Mouse (Mus musculus): ENCODE results near the gene Actn4. TPM values are rescaled to one million over a fixed set of nuclear protein-coding genes. Genes with fewer than 3 reads are reported as not detected.

The Actn4 gene
- polyA plus RNA-seq, 1 experiment from 2014 or later: 126 TPM

- Histone ChIP-seq H3K9ac (no peak overlapping the region), H3K36me3 (replicated peaks) (peaks cover 44% of the 10 kb centered on the region), H3K27ac (replicated peaks) (no peak overlapping the region), H3K9me3 (replicated peaks) (no peaks in the 10 kb centered on the region), H3K4me3 (replicated peaks) (no peak overlapping the region), H3K27me3 (no peaks in the 10 kb centered on the region), H3K4me1 (replicated peaks) (peaks cover 99% of the 10 kb centered on the region), H3K4me2 (no peak overlapping the region)
- WGBS (ENCODE audit: insufficient replicate concordance): 68% methylated on average over 2 of the region's 2 CpGs
- ATAC-seq (ENCODE audit: insufficient read depth): no peak
Measured at GRCm38 (mm10) chr7:28949298-28949697, 12.8 kb downstream of the Actn4 start.

GRCm38 (mm10) chr7:28948746-28949145, 13.4 kb downstream of the Actn4 start:
- H3K27ac ChIP-seq (replicated peaks): no peak overlapping the region
- H3K9me3 ChIP-seq (replicated peaks): no peaks in the 10 kb centered on the region
- ATAC-seq (ENCODE audit: insufficient read depth): no peak
- H3K36me3 ChIP-seq (replicated peaks): peaks cover 43% of the 10 kb centered on the region
- H3K9ac ChIP-seq: no peak overlapping the region
- H3K4me2 ChIP-seq: no peak overlapping the region
- no peaks in the 10 kb centered on the region for H3K27me3 ChIP-seq
- H3K4me3 ChIP-seq (replicated peaks): no peak overlapping the region
- H3K4me1 ChIP-seq (replicated peaks): peaks cover 97% of the 10 kb centered on the region
- 91% methylated on average over 7 of the region's 7 CpGs for WGBS (ENCODE audit: insufficient replicate concordance)

- Histone ChIP-seq H3K9me3 (replicated peaks) (no peaks in the 10 kb centered on the region), H3K27ac (replicated peaks) (peak overlapping the region; percentile 66), H3K9ac (no peak overlapping the region), H3K27me3 (no peaks in the 10 kb centered on the region), H3K4me2 (no peak overlapping the region), H3K4me1 (replicated peaks) (peaks cover 93% of the 10 kb centered on the region), H3K36me3 (replicated peaks) (peaks cover 46% of the 10 kb centered on the region), H3K4me3 (replicated peaks) (no peak overlapping the region)
- WGBS (ENCODE audit: insufficient replicate concordance): 14% methylated on average over 1 of the region's 1 CpGs
- peak; percentile 33; the same call in 1 of the 2 replicates for ATAC-seq (ENCODE audit: insufficient read depth)
Measured at GRCm38 (mm10) chr7:28946271-28946610, 15.9 kb downstream of the Actn4 start.

- H3K9ac ChIP-seq: no peak overlapping the region
Measured at GRCm38 (mm10) chr7:28945416-28946270, 16.5 kb downstream of the Actn4 start.

GRCm38 (mm10) chr7:28944756-28945415, 17.3 kb downstream of the Actn4 start:
- Histone ChIP-seq H3K4me3 (replicated peaks) (no peak overlapping the region), H3K4me2 (no peak overlapping the region), H3K9ac (no peak overlapping the region), H3K4me1 (replicated peaks) (peaks cover 94% of the 10 kb centered on the region), H3K27ac (replicated peaks) (peak overlapping the region; percentile 66; the same call in 1 of the 2 replicates), H3K27me3 (no peaks in the 10 kb centered on the region), H3K36me3 (replicated peaks) (peaks cover 35% of the 10 kb centered on the region), H3K9me3 (replicated peaks) (no peaks in the 10 kb centered on the region)
- no peak for ATAC-seq (ENCODE audit: insufficient read depth)
- 40% methylated on average over 6 of the region's 6 CpGs for WGBS (ENCODE audit: insufficient replicate concordance)

More at GRCm38 (mm10) chr7:28945416-28946270, 16.5 kb downstream of the Actn4 start:
- Histone ChIP-seq H3K36me3 (replicated peaks) (peaks cover 40% of the 10 kb centered on the region), H3K9me3 (replicated peaks) (no peaks in the 10 kb centered on the region), H3K27me3 (no peaks in the 10 kb centered on the region), H3K27ac (replicated peaks) (peak overlapping the region; percentile 66), H3K4me2 (no peak overlapping the region), H3K4me3 (replicated peaks) (no peak overlapping the region), H3K4me1 (replicated peaks) (peaks cover 93% of the 10 kb centered on the region)
- ATAC-seq (ENCODE audit: insufficient read depth): peak; percentile 30; the same call in 1 of the 2 replicates
- WGBS (ENCODE audit: insufficient replicate concordance): 64% methylated on average over 10 of the region's 10 CpGs

- 71% methylated on average over 5 of the region's 5 CpGs for WGBS (ENCODE audit: insufficient replicate concordance)
- Histone ChIP-seq H3K27me3 (no peaks in the 10 kb centered on the region), H3K9me3 (replicated peaks) (no peaks in the 10 kb centered on the region), H3K9ac (no peak overlapping the region), H3K36me3 (replicated peaks) (peaks cover 25% of the 10 kb centered on the region), H3K4me3 (replicated peaks) (no peak overlapping the region), H3K4me2 (no peak overlapping the region), H3K27ac (replicated peaks) (peak overlapping the region; percentile 22; the same call in 1 of the 2 replicates), H3K4me1 (replicated peaks) (peaks cover 93% of the 10 kb centered on the region)
- no peak for ATAC-seq (ENCODE audit: insufficient read depth)
Measured at GRCm38 (mm10) chr7:28943451-28944180, 18.5 kb downstream of the Actn4 start.

- Histone ChIP-seq H3K27me3 (no peaks in the 10 kb centered on the region), H3K36me3 (replicated peaks) (peaks cover 28% of the 10 kb centered on the region), H3K4me3 (replicated peaks) (no peak overlapping the region), H3K4me2 (peak overlapping the region; percentile 21; the same call in 1 of the 2 replicates), H3K27ac (replicated peaks) (peak overlapping the region; percentile 58), H3K4me1 (replicated peaks) (peaks cover 89% of the 10 kb centered on the region), H3K9ac (no peak overlapping the region), H3K9me3 (replicated peaks) (no peaks in the 10 kb centered on the region)
- peak; percentile 20; the same call in 1 of the 2 replicates for ATAC-seq (ENCODE audit: insufficient read depth)
- 71% methylated on average over 4 of the region's 4 CpGs for WGBS (ENCODE audit: insufficient replicate concordance)
Measured at GRCm38 (mm10) chr7:28941542-28941941, 20.6 kb downstream of the Actn4 start.

- Histone ChIP-seq H3K36me3 (replicated peaks) (peaks cover 28% of the 10 kb centered on the region), H3K9me3 (replicated peaks) (no peaks in the 10 kb centered on the region), H3K4me3 (replicated peaks) (no peak overlapping the region), H3K4me1 (replicated peaks) (peaks cover 89% of the 10 kb centered on the region), H3K9ac (no peak overlapping the region), H3K27me3 (no peaks in the 10 kb centered on the region), H3K4me2 (0 out of 2 replicates have a peak overlapping the region, but pooled peaks have one; percentile 21), H3K27ac (replicated peaks) (peak overlapping the region; percentile 58)
- WGBS (ENCODE audit: insufficient replicate concordance): 69% methylated on average over 4 of the region's 4 CpGs
- no peak for ATAC-seq (ENCODE audit: insufficient read depth)
Measured at GRCm38 (mm10) chr7:28941129-28941528, 21.0 kb downstream of the Actn4 start.

GRCm38 (mm10) chr7:28939418-28940183, 22.5 kb downstream of the Actn4 start:
- WGBS (ENCODE audit: insufficient replicate concordance): 83% methylated on average over 7 of the region's 7 CpGs
- Histone ChIP-seq H3K4me3 (replicated peaks) (no peak overlapping the region), H3K27me3 (no peaks in the 10 kb centered on the region), H3K4me2 (no peak overlapping the region), H3K9me3 (replicated peaks) (no peaks in the 10 kb centered on the region), H3K9ac (no peak overlapping the region), H3K27ac (replicated peaks) (no peak overlapping the region), H3K4me1 (replicated peaks) (peaks cover 85% of the 10 kb centered on the region), H3K36me3 (replicated peaks) (peaks cover 31% of the 10 kb centered on the region)
- no peak for ATAC-seq (ENCODE audit: insufficient read depth)

GRCm38 (mm10) chr7:28938654-28939053, 23.5 kb downstream of the Actn4 start:
- Histone ChIP-seq H3K4me3 (replicated peaks) (no peak overlapping the region), H3K36me3 (replicated peaks) (peaks cover 32% of the 10 kb centered on the region), H3K4me1 (replicated peaks) (peaks cover 84% of the 10 kb centered on the region), H3K27me3 (no peaks in the 10 kb centered on the region), H3K4me2 (no peak overlapping the region), H3K9ac (no peak overlapping the region), H3K27ac (replicated peaks) (no peak overlapping the region), H3K9me3 (replicated peaks) (no peaks in the 10 kb centered on the region)
- WGBS (ENCODE audit: insufficient replicate concordance): 64% methylated on average over 4 of the region's 4 CpGs
- ATAC-seq (ENCODE audit: insufficient read depth): no peak

Data from liver, embryonic 15.5 days (tissue).